Mouse (Mus musculus) heart, postnatal 25 days (tissue): Measurements from ENCODE around the gene Ceacam12. TPM values are rescaled to one million over a fixed set of nuclear protein-coding genes. Genes with fewer than 3 reads are reported as not detected.
"Not testable (repeated sequence)": the region's sequence is repeated elsewhere in the genome, so short reads cannot be mapped to it uniquely, and the experiment has no call there.

Source experiments
- DNase-seq: peaks from one replicate; pipeline ENCODE4 v3.0.0; 2022; ENCODE audit warnings: low spot score
- intact Hi-C: fragments of 180-260 bp; cut with DNase I; formaldehyde crosslinking; loops from one replicate; pipeline ENCODE4 v1.15.1; 2025
- microRNA-seq: library from miRNA; unstranded; fragments of <30 nt; microRNA quantifications from one replicate; pipeline ENCODE4 v1.2.0, GENCODE M21; 2022
- total RNA-seq, 2 experiments: library from RNA; stranded (reverse); gene quantifications; 2 replicates each; pipeline ENCODE4 v1.2.3; 2021

Ceacam12 gene
- total RNA-seq = not detected

- no peak for DNase-seq
- intact Hi-C loops = no loop called here
Measured at GRCm38 (mm10) chr7:18065629-18066028, at the start of gene Ceacam12. Gene Ceacam12, plus strand, starts transcription at chr7:18065929.

GRCm38 (mm10) chr7:18073821-18074220, 8.1 kb downstream of the Ceacam12 start:
- DNase-seq, intact Hi-C loops: not testable (repeated sequence)

- intact Hi-C loops = no loop called here
- DNase-seq = no peak
Measured at GRCm38 (mm10) chr7:18100785-18101184, 35.1 kb downstream of the Ceacam12 start.

Small RNA genes lying within 50 kb of the gene (microRNA-seq; reads per million reads assigned to microRNA genes)
- gene Gm22414 = not detected

Other genes starting within 250 kb of the Ceacam12 start
- not detected for gene Gm5155, start 194.2 kb upstream of the Ceacam12 start, total RNA-seq
- not detected for gene Ceacam11, start 93.8 kb upstream of the Ceacam12 start, total RNA-seq
- gene Ceacam13, start 56.0 kb upstream of the Ceacam12 start, total RNA-seq = not detected
- not detected for gene Igfl3, start 110.6 kb downstream of the Ceacam12 start, total RNA-seq
- gene Mill1, start 179.4 kb downstream of the Ceacam12 start, total RNA-seq = not detected